Mouse (Mus musculus) adrenal gland, postnatal 25 days (tissue): ENCODE measurements at regions not wholly inside any gene's neighbourhood (a gene's known extent, or its start where the extent isn't known, plus 50 kb on each side); places are given as distances from the start of the nearest gene placed in this dataset.

Source experiments
- DNase-seq: peaks from one replicate; pipeline ENCODE4 v3.0.0; 2021; ENCODE audit warnings: mixed read lengths

- DNase-seq, result no peak
Observed at GRCm38 (mm10) chr2:128434200-128434977, 156.6 kb upstream of the Spdye4c start.

GRCm38 (mm10) chr2:128436378-128436777 is 154.6 kb upstream of the Spdye4c start:
- no peak for DNase-seq

GRCm38 (mm10) chr2:128437698-128438097 is 153.3 kb upstream of the Spdye4c start:
- no peak for DNase-seq

- no peak for DNase-seq
Observed at GRCm38 (mm10) chr2:128438161-128438822, 152.7 kb upstream of the Spdye4c start.

GRCm38 (mm10) chr2:128438897-128439296 is 152.1 kb upstream of the Spdye4c start:
- no peak for DNase-seq

GRCm38 (mm10) chr2:128444599-128445011 is 146.4 kb upstream of the Spdye4c start:
- DNase-seq, result no peak

GRCm38 (mm10) chr2:128445443-128445842 is 145.6 kb upstream of the Spdye4c start:
- no peak for DNase-seq

GRCm38 (mm10) chr2:128449294-128449693 is 141.7 kb upstream of the Spdye4c start:
- no peak for DNase-seq

GRCm38 (mm10) chr2:128450045-128450444 is 141.0 kb upstream of the Spdye4c start:
- DNase-seq, result no peak

- DNase-seq, result no peak
Observed at GRCm38 (mm10) chr2:128451554-128452239, 139.3 kb upstream of the Spdye4c start.

GRCm38 (mm10) chr2:128452582-128452981 is 138.4 kb upstream of the Spdye4c start:
- DNase-seq, result no peak

GRCm38 (mm10) chr2:128454509-128454908 is 136.5 kb upstream of the Spdye4c start:
- DNase-seq, result no peak

- no peak for DNase-seq
Observed at GRCm38 (mm10) chr2:128457591-128458209, 133.3 kb upstream of the Spdye4c start.

- no peak for DNase-seq
Observed at GRCm38 (mm10) chr2:128465214-128465984, 125.6 kb upstream of the Spdye4c start.

- no peak for DNase-seq
Observed at GRCm38 (mm10) chr2:128467490-128468245, 123.3 kb upstream of the Spdye4c start.

- no peak for DNase-seq
Observed at GRCm38 (mm10) chr2:128468323-128468722, 122.7 kb upstream of the Spdye4c start.

GRCm38 (mm10) chr2:128470351-128470750 is 120.7 kb upstream of the Spdye4c start:
- DNase-seq, result no peak

- DNase-seq, result no peak
Observed at GRCm38 (mm10) chr2:128473241-128473954, 117.6 kb upstream of the Spdye4c start.

- DNase-seq, result no peak
Observed at GRCm38 (mm10) chr2:128473997-128474396, 117.0 kb upstream of the Spdye4c start.

- DNase-seq, result no peak
Observed at GRCm38 (mm10) chr2:128477242-128477641, 113.8 kb upstream of the Spdye4c start.
